Mouse (Mus musculus): ENCODE measurements around the gene Nwd2.

Gene Nwd2

DNA sequence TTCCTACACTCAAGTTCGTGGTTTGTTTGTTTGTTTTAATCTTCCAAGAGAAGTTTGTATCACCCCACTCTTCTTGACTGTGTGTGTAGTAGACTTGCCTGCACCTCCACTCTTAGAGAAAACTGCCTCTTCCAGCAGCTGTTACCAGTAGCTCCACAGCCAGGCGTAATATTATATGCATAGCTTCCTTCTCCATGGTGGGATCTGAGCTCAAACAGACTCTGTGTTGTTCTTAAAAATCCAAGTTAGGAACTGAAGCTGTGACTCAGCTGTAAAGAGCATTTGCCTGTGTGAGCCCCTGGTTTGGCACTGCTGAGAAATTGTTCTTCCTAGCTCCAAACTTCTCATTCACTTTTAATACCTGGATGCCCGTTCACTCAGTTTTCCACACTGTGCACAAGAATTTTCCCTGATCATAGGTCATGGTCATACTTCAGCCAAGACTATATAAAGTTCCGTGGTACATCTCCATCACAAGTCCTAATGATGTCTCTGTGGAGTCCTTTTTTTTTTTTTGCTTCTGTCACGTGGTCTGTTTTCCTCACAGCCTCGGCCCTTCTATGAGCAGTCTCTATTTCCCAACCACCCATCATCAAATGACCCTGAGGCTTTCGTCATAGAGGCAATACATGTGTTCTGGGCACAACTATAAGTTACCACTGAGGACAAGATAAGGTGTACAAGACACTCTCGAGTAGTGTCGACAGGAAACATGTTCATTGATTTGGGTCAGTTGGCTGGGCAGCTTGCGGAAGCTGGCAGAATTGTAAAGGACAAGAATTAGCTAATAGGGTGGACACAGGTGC, 179.7 kb downstream of the Nwd2 start:
- DNase-seq (ENCODE audit: extremely low spot score), result no peak

DNA sequence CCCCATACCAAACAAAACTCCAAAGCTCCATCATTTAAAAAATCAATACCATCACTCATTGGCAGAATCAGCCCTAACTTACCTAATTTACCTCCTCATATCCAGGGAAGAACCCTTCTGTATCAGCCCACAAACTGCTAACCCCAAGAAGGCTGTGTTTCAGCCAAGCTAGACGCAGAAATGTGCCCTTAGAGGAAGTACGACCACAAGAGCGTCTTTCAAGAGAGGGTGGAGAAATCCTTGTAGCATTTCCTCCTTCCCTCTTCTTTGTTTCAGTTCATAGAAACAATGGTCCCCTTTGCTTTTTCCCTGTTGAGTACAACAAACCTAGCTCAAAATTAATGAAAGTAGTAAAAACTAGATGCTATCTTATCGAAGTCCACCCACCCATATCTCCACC, 182.2 kb downstream of the Nwd2 start:
- DNase-seq (ENCODE audit: extremely low spot score), result no peak

DNA sequence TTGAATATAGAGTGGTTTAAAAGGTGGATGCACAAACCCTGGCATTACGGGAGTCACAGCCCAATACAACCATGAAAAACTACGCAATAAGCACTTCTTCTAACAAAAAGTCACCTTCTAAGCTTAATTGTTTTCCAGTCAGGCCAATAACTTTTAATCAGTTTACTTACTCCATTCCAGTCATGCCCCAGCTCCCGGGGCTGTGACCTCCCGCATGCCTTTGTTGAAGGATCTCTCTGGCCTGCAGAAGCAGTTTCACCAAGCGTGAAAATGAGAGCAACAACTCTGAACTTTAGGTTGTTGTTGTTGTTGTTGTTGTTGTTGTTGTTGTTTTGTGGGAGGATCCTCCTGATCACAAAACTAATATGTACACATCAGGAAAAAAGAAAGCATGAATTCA, 185.1 kb downstream of the Nwd2 start:
- DNase-seq (ENCODE audit: extremely low spot score), result no peak

DNA sequence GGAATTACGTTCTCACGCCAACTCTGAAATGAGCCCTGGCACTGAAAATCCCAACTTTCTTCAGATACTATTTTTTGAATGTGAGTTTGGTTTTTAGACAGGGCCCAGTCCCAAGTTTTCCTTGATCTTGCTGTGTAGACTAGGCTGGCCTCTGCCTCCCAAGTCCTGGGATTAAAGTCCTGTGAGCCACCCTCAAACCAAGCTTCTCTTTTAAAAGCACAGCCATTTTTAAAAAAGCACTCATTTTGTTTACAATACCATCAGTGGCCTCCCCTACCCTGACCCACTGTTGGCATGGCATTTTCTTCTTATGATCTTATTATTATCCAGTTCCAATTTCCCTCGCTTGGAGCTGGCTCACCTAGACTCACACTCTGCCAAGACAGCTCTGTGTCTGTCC, 185.5 kb downstream of the Nwd2 start:
- DNase-seq (ENCODE audit: extremely low spot score), result no peak

DNA sequence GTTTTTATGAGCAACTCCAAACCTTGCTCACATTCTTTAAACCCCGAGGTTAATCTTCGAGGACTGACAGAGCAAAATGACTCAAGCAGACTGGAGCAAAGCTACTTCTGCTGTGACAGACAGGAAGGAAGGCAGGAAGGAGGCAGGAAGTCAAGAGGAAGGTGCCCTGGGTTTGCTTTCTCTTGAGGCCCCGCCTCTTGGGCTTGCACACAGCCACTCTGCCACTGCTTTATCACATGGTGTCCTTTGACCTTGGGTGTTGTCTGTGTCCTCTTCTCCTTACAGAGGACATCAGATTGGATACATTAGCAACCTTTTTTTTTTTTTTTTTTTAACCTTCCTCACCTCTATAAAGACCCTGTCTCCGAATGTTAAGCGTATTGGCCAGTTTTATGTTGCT, 188.2 kb downstream of the Nwd2 start:
- DNase-seq (ENCODE audit: extremely low spot score), result no peak

DNA sequence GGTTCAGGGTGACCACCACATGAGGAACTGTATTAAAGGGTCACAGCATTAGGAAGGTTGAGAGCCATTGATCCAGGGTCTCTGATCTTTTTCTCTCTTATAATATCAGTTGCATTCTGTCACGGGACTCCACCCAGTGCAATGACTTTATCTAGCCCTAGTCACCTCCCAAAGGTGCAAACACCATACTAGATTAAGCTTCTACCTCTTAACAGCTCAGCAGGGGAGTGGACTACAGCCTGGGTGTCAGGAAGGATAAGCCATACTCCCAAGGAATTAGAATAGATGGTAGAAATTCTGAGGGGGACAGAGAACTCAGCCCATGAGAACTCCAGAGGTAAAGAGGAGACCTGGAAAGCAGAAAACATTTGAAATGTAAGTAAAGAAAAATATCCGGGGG, 188.9 kb downstream of the Nwd2 start:
- no peak for DNase-seq (ENCODE audit: extremely low spot score)

DNA sequence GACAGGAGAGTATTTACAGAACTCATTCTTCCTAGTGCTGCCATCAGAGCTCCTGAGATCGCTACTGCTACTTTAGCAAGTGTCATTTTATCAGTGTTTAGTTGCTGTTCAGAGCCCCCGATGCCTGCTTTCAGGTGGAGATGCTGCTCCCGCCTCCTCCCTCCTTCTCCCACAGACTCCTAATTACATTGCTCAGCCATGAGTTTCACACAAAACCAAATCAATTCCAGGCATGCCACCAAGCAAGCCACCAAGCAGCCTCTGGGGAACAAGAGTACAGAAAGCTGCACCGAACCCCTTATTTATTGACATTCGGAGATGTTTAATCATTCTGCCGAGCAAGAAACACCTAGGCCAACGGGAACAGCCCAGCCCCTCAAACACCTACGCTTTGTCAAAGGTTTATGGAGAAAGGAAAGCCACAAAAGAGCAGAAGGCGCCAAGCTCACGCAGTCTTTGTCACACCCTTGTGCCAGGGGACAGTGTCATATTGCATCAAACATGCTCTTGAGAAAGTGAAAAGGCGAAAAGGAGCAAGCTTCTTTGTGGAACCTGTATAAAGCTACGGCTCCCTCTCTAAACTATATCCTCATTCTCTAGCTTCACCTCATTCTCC, 191.0 kb downstream of the Nwd2 start:
- no peak for DNase-seq (ENCODE audit: extremely low spot score)

DNA sequence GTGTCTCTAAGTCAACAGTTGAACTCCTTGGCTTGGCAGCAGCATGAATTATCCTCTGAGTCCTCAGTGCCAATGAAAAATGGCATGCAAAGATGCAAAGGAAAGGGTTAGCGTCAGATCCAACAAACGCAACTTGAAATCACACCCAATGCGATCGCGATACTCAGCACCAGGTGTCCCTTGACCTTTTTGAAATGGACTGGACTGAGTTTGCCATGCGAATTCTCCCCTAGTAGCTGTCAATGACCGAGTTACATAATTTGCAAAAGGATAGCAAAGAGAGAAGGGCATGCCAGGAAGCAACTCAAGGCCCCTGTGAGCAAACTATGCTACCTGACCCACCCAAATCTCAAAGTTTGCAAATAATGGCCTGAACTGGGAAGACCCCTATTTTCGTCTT, 198.2 kb downstream of the Nwd2 start:
- no peak for DNase-seq (ENCODE audit: extremely low spot score)

DNA sequence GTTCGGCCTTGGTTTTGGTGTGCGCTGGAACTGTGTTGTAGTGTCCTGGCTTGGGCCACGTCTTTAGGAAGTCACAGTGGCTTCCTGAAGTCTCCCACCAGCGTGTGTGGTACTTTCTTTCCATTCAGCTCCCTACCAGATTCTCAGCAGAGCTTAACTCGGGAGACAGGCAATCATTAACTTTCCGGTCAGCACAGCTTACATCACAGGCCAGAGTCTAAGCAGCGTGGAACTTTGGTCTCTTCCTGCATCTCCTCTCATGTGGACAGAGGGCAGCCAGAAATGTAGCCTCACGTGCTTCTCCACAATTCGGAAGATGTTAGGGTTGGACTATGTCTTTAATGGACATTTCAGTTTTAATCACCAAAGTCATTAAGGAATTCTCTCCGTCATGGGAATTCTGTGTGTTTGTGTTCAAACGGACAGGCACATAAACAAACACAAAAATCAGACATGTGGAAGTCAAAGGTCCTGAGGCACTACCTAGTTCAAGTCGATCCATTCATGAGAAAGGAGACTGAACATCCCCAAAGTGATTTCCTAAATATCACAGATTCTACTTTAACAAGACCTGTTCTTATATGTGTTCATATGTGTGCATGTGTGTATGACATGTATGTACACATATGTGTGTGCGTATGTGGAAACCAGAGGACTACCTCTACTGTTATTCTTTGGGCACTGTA, 198.8 kb downstream of the Nwd2 start:
- no peak for DNase-seq (ENCODE audit: extremely low spot score)

DNA sequence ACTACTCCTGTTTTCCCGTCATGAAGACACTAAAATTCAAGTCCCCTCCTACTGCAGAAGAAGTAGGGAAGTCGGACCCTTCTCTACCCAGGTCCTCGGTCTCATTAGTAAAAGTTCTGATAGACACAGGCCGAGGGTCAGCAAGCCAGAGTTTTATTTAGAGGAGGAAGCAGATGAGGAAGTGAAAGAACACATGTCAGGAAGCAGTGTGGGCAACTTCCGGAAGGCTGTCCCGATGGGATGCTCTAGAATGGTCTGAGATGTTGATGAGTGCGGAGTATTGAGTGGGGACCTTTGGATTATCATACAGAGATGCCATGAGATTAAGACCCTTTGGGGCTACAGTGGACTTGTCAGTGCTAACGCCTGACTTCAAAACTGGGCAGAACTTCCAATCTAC, 210.0 kb downstream of the Nwd2 start:
- no peak for DNase-seq (ENCODE audit: extremely low spot score)

Data from embryo, embryonic 9.5 days (tissue).